Mouse (Mus musculus) MN1 (cell line): ENCODE data around the gene Gm10160.
A peak's percentile ranks its signal among the peaks of the same experiment; 100 is the strongest.
"Not testable (repeated sequence)": the region's sequence is repeated elsewhere in the genome, so short reads cannot be mapped to it uniquely, and the experiment has no call there.

ENCODE experiments used
- DNase-seq: peaks from one replicate; pipeline ENCODE4 v3.0.0-alpha.2; 2016; ENCODE audit warnings: low spot score

Gene Gm10160

GRCm38 (mm10) chr7:81858236-81858635 is 2.6 kb upstream of the Gm10160 start:
- DNase-seq = no peak

- no peak for DNase-seq
These were observed 627 bp upstream of the Gm10160 start for GRCm38 (mm10) chr7:81856221-81856620.

DNA sequence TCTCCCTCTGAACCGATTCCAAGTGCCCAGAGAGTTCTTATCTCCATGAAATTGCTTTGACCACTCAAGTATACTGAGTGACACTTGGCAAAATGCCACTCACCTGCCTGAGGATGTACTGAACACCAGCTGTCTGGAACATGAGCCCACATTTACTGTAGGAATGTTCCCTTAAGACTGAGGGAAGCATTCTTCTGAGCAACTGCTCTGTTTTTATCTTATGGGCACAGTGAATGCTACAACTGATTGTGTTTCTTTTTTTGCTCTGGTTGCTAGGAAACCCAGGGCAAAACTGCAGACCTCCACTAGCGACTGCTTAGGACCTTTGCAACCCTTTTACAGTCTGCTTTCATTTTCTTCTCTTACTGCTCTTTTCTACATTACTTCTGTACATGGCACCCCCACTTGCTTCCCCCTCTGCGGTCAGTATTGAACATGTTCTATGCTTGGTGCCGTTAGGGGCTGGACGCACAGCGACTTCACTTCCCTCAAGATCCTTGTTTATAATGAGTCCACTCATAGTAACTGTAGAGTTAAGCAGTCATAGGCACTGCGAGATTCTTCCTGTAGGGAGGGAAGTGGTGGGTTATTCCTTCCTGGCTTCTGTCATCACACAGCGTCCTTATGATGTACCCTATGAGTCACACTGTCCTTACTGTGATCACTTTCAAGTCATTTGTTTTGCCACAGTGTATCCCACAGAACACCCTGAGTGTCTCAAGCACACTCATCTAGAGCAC is 856 bp downstream of the Gm10160 start:
- peak; percentile 20 for DNase-seq

- DNase-seq = no peak
These were observed 3.9 kb downstream of the Gm10160 start for GRCm38 (mm10) chr7:81851706-81852105.

GRCm38 (mm10) chr7:81850171-81850570 is 5.4 kb downstream of the Gm10160 start:
- no peak for DNase-seq

GRCm38 (mm10) chr7:81849633-81850032 is 6.0 kb downstream of the Gm10160 start:
- no peak for DNase-seq

GRCm38 (mm10) chr7:81849214-81849613 is 6.4 kb downstream of the Gm10160 start:
- no peak for DNase-seq

DNA sequence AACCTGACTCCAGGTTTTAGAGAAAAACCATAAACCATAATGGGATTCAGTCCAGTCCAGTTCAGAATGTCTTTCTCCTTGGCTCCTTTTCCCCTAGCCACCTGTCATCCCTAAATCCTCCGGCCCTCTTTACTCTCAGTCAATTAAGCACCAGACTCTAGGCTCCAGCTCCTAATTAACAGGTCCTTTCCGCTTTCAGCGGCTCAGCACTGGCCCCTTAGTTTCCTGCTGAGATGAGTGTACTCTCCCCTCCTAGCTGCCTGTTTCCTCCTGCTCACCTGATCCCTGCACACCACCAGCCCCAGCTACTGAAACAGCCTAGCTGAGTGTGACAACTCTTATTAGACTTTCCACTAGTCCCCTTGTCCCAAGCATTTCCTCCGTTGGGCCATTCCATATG is 7.8 kb downstream of the Gm10160 start:
- DNase-seq = peak; percentile 58

DNA sequence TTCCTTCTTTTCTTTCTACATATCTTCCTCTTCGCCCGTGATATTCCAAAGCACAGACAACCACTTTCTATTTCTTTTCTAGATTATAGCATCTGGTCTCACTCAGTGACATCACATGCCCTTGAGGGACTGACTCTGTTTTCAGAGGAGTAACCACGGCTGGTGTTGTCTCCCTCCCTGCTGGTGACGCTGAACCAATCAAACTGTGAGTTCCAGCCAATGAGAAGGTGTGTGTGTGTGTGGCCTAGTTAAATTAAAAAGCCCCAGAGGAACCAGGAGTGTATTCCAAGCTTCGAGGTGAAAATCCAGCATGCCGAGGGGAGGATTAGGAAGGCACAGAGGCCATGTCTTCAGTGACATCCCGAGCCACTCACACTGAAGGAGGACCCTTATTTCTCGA is 8.6 kb downstream of the Gm10160 start:
- DNase-seq = peak; percentile 70

DNA sequence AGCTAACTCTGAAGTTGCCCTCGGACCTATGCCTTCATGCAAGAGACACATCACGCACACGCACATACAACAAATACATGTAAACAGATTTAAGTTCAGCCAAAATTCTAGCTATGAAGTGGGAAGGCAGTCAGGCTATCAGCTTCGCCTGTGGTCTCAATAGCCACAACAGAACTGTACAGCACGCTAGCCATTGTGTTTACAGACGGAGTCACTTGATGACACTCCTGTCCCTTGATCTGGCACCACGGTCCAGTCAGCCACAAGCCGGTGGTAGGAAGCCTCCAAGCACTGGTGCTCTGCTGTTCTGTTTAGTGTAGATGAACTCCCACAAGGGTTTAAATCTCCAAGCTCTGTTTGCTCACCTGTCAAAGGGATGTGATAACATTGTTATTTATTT is 9.6 kb downstream of the Gm10160 start:
- DNase-seq = no peak

DNA sequence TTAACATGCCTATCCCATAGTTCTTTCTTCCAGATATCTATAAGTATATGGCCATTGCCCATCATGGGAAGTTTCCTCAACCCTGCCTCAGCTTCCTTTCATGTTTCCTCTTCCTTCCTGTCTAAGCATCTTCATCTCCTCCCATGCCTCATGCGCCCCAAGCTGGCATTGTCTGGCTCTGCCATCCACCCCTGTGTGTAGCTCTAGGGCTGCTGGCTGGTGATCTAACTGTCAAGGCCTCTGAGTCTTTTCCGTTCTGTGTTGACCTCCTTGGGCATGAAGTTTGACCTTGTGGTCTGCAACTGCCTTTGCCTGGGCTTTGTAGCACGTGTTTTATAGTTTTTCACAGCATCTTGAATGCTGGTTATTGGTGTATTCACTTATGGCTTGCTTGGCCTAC is 10.3 kb downstream of the Gm10160 start:
- DNase-seq = no peak

GRCm38 (mm10) chr7:81844801-81845200 is 10.8 kb downstream of the Gm10160 start:
- DNase-seq = no peak

- DNase-seq = no peak
These were observed 11.7 kb downstream of the Gm10160 start for GRCm38 (mm10) chr7:81843903-81844302.

DNA sequence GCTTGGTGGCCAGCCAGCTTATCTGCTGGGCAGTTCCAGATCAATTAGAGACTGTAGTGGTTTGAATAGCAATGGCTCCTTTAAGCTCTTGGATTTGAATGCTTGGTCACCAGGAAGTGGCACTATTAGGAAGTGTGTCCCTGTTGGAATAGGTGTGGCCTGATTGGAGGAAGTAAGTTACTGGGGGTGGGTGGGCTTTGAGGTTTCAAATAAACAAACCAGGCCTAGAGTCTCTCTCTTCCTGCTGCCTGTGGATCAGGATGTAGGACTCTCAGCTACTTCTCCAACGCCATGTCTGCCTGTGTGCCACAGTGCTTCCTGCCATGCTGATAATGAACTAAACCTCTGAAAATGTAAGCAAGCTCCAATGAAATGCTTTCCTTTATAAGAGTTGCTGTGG is 12.6 kb downstream of the Gm10160 start:
- DNase-seq = no peak

DNA sequence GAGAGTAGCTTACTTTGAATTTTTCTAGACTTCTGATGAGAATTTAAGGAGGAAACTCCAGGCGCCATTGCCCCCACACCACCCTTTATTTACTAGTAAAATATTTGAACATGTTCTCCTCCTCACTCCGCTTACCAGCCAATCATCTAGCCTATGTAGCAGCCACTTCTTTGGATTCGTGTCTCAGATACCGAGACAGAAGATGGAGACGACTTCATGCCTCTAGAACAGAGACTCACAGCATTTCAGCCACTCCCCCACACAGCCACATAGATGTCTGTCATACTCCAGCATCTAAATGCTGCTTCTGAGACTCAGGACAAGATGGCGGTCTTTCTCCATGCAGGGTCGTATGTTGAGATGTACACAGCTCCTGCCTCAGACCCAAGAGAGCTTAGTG is 13.5 kb downstream of the Gm10160 start:
- no peak for DNase-seq

GRCm38 (mm10) chr7:81841439-81841838 is 14.2 kb downstream of the Gm10160 start:
- no peak for DNase-seq

- no peak for DNase-seq
These were observed 14.9 kb downstream of the Gm10160 start for GRCm38 (mm10) chr7:81840661-81841181.

GRCm38 (mm10) chr7:81839746-81840145 is 15.8 kb downstream of the Gm10160 start:
- DNase-seq = no peak

- DNase-seq = not testable (repeated sequence)
These were observed 17.8 kb downstream of the Gm10160 start for GRCm38 (mm10) chr7:81837771-81838170.

GRCm38 (mm10) chr7:81835430-81835829 is 20.2 kb downstream of the Gm10160 start:
- no peak for DNase-seq

DNA sequence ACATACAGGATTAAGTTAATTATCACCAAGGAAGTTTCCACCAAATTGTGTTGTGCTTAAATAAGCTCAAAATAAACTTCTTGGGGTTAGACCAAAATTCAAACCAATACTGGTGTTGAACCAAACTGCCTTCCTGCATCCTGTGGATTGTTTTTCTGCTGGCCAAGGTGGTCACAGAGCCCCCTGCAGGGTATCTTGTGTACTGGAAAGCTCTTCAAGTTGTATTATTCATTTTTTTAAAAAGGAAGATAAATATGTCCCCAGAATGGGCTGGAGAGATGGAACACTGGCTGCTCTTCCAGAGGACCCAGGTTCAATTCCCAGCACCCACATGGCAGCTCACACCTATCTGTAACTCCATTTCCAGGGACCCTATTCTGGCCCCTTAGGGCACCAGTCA is 20.7 kb downstream of the Gm10160 start:
- DNase-seq = no peak

DNA sequence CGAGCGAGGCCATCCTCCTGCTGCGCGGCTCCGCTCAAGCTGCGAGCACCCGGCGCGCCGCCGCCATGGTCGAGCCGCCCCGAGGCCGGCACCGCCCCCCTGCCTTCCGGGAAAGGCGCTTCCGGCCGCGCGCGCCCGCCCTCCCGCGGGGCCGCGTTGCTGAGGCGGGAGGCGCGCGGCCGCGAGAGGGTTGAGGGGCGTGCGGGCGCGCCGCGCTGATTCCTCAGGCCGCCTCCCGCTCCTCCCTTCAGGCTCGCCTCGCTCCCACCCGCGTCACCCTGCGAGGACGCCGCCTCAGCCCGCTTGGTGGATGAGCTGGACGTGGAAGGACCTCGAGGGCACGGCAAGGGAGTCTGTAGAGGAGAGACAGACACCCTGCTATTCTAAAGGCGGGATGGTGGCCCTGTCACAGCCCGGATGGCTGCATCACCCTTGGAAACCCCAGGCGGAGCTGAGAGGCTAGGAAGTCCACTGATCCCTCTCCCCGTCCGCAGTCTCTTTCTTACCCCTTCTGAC is 26.2 kb downstream of the Gm10160 start, which contains the start of gene Btbd1:
Btbd1 (minus strand) TSS at position 53 of the 516 bp plus-strand sequence.
- peak; percentile 92 for DNase-seq

- peak; percentile 70 for DNase-seq
These were observed 26.8 kb downstream of the Gm10160 start for GRCm38 (mm10) chr7:81828681-81829378.
